Mouse (Mus musculus) lung, postnatal 25 days (tissue): Measurements from ENCODE around the gene Nox4.
A peak's percentile ranks its signal among the peaks of the same experiment; 100 is the strongest.

Experiments used
- DNase-seq: peaks from one replicate; pipeline ENCODE4 v3.0.0; 2022; ENCODE audit warnings: low spot score

Nox4 gene

DNA sequence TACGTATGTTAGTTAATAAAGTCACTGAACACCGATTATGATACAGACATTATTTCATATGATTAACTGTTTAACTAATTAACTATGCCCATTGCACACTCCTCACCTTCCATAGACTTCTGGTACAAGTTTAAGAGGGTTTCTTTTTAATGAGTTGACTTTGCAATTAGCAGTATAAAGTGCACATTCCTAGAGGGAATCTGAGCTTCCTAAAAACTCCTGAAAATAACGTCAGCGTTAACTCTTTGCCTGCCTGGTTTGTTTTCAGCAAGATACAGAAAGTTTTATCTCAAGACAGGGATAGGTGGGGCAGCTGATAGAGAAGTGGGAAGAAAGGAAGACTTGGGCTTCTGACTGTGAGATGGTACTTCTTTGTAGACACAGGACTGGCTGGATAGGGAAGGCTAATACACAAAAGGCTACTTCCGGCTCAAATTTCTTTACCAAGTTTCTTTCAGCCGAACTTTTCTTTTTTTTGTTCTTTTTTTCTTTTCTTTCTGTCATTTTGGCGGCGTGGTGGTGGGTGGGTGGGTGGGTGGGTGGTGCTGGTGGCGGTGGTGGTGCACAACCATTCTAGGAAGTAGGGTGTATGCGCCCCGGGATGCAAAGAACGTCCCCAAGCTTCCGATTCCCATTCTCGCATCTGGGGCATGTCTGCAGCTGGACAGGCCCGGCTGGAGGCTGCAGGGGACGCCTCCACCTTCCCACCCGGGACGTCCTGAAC, at the start of gene Nox4:
Gene Nox4, plus strand, starts transcription at position 241 of the 724 bp plus-strand sequence.
- DNase-seq: no peak

DNA sequence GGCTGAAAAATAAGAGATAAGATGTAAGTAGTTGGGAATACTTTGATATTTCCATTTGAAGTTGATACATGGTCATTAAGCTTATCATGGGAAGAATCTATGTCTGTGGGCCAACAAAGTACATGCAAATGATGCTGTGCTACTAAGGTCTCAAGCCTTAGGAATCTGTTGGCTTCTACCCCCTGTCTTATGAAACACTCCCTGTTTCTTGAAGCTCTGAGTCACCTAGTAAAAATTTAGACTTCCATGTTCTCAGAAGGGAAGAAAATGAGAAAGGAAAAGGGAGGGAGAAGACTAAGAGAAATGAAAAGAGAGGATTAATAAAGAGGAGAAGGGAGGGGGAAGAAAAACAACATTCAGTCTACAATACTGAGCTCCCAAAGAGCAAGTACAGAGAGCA, 41.1 kb upstream of the Nox4 start:
- peak; percentile 28 for DNase-seq

DNA sequence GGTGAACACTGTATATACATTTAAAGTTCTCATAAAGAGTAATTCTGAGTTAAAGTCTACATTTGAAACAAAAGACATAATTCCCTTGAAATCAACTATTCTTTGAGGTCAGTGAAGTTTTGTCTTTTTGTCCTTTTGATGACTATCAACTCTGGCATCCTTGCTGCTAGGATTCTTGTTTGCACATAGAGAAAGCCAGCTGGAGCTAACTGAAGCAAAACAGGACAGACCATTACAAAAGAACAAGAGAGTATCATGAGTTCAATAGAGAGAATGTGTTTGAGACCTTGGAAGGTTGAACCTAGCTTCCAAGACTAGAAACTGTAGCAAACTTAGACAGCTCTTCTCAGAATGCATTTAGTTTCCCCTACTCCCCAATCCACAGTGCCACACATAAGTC, 24.2 kb upstream of the Nox4 start:
- no peak for DNase-seq

DNA sequence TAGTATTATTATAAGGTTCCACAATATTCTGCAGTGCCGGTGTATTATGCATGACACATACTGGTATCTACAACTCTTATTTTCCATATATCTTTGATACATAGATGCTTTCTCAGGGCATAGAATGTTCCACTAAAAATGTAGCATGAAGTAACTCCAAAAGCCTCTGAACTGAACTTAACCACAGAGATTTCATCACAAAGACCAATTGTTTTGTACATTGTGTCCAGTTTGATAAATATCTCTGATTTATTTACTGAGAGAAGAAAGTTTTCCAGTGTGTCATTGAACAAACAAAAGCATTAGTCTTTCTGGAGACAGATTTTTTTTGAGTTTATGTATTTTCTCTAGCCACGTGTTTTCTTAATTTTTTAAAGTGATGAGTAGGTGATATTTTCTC, 23.1 kb upstream of the Nox4 start:
- DNase-seq: no peak

DNA sequence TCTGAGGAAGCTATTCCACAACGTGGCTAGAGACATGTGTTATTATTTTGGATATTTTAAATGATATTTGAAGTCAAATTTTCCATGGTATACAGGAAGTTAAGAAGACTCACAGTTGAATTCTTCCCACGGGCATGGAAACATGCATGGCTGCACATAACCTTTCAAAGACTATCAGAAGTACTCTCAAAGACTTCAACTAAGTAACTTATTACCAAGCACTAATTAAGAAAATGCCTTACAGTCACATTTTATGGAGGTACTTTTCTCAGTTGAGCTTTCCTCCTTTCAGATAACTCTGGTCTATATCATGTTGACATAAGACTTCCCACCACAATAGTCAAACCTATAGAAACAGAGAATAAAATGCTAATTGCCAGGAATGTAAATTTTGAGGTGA, 20.3 kb upstream of the Nox4 start:
- no peak for DNase-seq

DNA sequence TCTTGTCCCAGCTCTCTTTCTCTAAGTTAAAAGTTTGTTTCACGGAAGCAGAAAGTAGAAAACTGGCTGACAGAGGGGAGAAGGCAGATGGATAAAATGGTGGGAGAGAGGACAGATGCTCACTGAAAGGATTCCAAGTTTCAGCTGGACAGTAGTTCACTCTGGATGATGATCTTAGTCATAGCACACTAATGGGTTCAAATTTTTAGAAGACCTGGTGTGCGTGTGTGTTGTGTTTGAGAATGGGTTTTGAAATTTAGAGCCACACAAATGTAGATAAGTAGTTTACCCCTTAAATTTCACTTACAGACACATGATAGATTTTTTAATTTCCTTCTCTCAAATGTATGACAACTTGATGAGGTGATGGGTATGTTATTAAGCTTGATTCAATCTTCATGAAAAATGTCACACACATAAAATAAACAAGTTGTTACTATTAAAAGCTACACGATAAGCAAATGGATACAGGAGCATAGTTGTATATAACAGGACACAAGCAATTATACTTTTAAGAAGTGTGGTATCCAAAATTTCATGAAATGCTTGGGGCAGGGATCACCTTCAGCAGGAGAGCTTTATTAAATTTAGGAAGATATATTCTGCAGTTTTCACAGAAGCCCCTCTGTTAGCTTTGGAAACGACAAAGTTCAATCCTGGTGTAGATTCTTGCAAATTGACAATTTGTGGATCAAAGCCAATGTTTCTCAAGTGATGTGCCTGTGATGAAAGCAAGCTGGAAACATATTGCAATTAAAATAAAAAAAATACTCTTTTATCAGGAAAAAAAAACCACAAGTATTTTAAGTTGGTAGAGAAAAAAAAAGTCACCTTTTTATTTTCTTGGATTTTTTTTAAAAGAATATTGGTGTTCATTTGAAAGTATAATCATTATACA, 18.6 kb upstream of the Nox4 start:
- DNase-seq: no peak

DNA sequence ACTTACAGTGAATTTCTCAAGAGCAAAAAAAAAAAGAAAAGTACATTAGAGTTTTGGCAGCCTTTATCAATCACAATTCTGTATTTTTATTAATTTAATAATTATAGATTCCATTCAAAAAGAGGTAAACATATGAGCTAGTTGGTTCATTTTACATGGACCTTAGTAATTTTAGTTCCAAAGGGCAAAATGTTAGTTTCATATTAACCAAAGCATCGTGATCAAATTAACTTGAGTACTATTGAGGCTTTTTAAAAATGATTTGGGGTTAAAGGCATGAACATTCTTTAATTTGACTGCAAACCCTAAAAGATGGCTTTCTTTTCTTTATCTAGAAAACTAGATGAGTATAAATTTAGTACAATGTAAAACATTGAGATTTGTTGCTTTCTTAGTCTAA, 16.4 kb upstream of the Nox4 start:
- DNase-seq: no peak

DNA sequence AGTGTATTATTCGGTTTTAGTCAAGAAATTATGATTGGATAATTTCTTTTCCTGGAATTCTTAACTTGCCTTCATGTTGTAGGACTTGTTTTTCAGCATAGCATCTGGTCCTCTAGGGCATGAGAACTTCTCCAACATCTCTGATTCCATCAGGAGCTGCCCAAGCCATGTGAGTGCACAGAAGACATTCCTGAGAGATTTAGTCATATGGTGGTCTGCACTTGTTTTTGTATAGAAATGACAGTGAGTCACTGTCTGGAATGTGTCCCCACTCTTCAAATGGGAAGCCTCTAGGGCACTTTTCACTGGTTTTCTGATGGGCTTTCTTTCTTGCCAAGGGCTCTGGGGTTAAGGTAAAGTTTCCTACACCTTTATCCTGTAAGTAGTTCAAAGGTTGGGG, 4.8 kb upstream of the Nox4 start:
- no peak for DNase-seq

DNA sequence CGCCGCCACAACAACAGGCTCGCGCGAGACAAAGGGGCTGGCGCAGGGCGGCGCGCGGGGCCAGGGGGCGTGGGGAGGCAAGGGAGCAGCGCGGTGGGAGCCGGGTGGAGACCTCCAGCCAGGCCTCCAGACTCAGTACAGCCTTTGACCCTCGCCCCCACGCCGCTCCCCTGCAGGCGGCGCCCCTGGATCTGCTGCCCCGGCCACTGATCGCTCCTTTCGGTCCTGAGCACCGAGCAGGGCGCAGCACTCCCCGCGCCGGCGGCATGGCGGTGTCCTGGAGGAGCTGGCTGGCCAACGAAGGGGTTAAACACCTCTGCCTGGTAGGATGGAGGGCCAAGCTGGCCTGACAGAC, 661 bp downstream of the Nox4 start:
- peak; percentile 35 for DNase-seq

DNA sequence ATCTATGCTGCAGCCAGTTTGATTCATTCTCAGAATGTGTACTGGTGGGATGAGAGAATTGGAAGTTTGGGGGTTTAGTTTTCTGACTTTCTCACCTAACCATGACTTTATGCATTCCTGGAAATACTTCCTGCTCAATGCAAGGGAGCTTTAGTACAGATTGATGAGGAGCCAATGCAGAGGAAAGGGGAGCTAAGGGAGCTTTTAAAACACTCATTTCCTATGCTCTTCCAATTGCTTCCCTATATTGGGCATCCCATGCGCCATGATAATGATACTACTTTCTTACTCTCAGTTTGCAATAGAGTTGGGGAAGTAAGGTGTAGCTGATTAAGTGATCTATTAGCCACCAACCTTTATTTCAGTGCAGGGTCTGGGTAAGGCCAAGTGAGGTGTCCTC, 1.0 kb downstream of the Nox4 start:
- DNase-seq: no peak

DNA sequence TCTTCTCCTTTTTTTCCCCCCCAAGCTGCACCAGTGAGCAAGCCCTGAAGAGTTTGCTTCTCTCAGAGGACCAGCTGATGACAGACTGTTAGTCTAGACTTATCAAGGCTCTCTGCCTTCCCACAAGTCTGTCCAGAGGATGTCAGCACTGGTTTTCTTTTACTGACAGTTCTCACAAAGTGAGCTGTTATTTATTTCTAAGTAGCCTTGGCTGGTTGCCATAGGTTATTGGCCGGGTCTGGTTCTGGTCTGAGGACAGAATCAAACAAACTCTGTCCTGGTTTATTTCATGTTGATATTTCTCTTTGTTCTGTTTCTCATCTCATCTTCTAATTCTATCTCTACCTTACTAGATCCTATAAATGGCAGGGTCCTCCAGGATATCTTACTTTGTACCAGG, 2.0 kb downstream of the Nox4 start:
- peak; percentile 22 for DNase-seq

DNA sequence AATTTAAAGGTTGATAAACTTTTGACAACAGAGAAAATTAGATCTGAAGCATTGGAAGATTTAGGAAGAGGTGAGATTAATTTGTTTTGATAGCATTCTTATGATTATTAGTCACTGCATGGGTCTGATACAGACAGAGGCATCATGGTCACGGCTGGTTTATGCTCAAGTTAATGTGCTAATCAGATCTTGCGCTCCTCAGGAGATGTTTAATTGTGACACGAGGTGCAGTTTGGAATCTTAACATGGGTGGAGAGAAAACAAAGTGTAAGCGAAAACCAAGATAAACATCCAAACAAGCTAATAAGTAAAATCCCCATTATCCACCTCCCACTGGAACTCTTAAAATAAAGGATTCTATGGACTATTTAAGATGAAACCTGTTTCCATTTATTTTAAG, 6.2 kb downstream of the Nox4 start:
- no peak for DNase-seq

DNA sequence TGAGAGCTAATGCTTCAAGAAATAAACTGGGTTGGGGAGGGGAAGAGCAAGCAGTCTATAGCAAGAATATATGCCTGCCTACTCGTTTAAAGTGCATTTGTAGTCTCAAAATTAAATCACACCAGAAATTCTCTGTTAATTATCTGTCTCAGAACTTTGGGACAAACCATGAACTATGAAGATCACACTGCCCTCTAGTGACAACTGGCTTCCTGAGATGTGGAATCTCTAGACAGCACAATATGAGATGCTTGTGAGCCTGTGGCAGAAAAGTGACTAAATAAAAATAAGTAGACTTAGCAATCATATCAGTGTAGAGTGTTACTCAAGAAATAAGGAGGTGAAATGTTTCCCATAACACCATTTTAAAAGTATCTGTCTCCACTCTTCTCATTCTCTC, 31.3 kb downstream of the Nox4 start:
- DNase-seq: peak; percentile 16

DNA sequence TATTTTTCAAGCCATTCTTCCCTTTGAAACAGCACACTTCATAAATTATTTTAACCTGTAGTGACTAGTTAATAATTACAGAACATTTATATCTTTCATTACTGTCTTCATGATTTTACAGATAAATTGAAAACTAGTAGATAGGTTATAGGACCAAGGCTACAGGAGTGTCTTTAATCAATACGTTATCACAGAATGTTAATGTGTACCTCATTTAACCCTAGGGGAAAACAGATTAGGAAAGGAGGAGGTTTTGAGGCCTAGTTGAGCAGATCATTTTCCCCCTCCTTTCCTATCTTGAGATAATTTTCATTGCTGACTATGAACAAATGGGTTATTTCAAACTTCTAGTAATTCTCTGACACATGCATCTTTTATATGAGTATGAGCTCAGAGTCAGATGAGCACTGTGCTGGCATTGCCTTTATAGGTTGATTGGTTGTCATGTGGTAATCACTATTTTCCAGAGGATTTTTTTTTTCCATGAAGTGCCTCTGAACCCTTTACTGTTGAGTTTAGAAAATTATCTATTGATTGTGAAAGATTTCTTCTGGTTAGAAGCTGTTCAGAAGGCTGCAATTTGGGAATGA, 57.9 kb downstream of the Nox4 start:
- no peak for DNase-seq

DNA sequence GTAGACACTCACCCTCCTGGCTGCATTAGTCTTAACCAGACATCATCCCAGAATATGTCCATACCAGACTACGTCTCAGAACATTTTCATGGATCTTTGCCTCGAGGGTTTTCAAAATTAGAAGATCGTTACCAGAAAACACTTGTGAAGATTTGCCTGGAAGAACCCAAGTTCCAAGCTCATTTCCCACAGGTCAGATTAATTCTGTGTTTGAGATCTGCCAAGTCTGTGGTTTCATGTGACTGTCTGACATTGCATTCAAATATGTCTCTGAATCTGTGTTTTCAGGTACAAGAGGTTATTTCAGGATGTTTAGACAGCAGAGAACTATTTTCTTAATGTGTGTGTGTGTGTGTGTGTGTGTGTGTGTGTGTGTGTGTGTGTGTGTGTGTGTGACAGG, 75.7 kb downstream of the Nox4 start:
- no peak for DNase-seq

DNA sequence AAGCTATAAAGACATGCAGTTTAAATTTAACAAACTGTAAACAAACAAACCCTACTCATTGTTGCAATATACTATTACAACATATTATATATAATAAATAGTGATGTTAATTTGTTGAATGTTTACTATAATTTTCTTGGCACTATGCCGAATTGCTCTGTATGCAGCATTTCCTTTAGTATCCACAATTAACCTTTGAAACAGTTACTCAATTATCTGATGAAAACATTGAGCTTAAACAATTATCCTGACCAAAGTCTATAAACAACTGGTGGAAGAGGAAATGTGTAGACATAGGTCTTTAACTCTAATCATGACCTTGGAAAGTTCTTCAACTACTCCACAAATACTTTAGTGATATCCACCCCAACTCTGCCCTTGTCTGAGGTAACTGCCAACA, 76.2 kb downstream of the Nox4 start:
- DNase-seq: no peak

DNA sequence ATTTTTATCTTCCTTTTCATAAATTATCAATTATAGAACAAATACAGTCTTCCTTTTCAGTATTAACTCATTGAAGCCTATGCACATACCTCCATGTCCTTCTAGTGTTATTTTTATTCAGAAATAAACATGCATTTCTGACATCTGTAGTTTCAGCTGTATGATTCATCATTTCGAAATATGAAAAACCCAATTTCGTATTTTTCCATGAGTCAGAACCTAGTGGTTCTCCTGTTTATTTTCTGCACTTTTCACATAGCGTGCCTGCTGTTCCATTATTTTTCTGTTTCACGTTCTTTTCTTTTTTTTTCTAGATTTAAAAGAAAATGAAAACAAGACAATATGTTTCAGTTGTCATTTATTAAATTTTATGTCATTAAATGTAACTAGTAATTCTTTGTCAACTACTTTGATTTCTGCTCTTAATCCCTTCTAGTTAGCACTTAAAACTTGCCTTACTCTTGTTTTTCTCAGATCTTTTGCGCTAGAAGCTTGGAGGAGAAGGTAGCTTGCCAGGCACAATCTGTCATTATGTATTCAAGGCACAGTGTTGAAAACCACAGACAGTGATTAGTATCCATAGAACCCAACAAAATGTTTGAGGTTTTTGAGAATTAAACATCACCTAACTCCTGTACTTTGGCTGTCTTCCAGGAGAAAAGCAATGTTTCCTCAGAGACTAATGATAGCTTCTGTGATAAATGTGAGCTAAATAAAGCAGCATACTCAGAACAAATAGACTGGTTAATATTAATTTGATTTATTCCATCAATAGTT, 85.1 kb downstream of the Nox4 start:
- no peak for DNase-seq

DNA sequence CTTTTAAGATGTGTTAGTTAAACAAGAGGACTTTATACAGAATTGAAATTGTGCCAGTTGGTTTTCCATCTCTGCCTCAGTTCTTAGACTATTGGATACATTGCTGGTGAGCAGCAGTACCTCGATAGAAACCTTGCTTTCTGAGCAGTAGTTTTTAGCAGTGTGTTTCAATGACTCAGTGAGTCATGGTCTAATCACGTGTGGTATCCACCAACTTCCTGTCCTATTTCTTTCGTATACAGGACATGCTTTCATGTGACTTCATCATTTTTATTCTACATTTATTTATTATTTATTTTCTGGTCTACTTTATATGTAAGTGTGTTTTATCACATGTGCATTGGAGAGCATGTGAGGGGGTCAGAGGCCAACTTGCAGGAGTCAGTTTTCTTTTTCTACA, 99.7 kb downstream of the Nox4 start:
- no peak for DNase-seq

DNA sequence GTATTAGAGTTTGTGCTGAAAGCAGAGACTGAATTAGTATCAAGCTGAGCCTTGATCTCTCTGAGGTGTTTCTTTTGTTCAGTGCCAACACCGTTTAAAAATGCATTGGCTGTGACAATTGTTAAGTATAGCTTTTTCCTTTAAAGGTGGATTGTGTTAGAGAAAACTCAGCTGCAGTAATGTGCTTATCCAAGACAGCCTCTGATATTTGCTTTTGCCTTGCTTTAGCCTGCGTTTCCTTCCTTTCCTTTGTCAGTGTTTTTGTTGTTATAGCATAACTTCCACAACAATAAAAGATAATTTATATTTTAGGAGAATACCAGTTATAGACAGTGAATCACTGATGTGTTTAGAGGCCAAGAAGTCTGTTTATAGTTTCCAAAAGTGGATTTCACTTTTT, 106.9 kb downstream of the Nox4 start:
- no peak for DNase-seq

DNA sequence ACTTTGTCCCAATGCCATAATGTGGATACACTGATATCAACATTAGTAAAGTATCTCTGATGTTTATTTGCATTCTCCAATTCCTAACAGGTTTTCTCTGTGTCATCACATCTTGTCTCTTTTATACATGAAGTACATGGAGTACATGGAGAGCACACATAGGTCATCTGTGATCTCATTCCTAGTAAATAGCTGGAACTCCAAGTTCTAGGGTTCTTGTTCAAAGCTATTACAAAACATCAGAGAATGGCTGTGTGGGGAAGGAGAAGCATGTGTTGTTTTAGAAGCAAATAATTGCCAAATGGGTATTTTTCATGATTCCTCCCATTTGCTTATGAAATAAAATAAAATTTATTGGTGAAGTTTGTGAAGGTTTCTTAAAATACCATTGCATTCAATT, 121.9 kb downstream of the Nox4 start:
- DNase-seq: peak; percentile 24

DNA sequence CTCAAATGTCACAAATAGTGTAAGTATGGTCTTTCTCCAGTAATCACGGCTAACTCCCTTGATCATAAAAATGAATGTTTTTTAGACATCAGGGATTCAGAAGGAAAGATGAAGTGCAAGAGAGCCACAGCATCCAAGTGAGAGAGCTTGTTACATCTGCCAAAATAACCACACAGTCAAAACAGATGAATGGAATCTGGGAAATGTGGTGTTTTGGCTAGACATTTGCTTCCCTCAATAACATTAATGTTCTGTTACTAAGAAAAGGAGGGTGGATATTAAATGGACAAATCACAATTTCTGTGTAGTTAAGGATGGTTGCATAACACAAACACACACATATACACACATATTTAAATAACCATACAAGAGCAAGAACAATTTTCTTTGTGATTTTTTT, 123.2 kb downstream of the Nox4 start:
- DNase-seq: peak; percentile 51

DNA sequence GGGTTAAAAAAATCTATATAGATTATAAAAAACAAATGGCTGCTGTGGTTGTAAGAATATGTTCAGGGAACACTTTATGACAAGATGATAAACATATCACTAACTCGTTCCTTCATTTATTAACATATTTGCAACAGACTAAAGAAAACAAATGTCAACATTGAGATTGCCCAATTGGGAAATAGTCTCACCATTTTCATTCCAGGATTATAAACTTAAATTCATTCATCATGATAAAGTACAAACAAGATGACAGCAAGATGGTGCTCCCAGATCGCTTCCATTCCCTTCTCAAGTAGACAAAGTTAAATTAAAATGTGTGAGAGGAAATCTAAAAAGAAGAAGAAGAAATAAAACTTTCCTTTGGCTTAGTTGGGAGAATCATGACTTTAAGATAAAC, 124.9 kb downstream of the Nox4 start:
- DNase-seq: peak; percentile 2

DNA sequence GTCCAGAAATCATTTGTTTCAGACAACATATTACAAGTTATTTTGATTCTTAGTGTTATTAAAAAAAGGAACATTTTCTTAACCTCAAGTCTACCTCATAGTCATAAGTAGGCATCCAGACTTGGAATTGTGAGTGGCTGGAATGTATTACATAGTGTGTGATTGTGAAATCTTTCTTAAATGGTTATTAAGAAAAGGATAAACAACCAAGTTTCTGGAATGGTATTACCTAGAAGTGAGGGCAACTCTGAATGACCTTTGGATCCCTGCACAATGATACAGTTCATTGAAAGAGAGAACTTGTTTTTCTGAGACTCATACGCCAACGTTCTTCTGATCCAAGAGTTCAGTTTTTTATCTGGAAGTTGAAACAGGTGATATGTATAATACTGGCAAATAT, 125.4 kb downstream of the Nox4 start:
- DNase-seq: peak; percentile 3
